Mouse (Mus musculus): Measurements from ENCODE around the gene Taar7a.

DNA sequence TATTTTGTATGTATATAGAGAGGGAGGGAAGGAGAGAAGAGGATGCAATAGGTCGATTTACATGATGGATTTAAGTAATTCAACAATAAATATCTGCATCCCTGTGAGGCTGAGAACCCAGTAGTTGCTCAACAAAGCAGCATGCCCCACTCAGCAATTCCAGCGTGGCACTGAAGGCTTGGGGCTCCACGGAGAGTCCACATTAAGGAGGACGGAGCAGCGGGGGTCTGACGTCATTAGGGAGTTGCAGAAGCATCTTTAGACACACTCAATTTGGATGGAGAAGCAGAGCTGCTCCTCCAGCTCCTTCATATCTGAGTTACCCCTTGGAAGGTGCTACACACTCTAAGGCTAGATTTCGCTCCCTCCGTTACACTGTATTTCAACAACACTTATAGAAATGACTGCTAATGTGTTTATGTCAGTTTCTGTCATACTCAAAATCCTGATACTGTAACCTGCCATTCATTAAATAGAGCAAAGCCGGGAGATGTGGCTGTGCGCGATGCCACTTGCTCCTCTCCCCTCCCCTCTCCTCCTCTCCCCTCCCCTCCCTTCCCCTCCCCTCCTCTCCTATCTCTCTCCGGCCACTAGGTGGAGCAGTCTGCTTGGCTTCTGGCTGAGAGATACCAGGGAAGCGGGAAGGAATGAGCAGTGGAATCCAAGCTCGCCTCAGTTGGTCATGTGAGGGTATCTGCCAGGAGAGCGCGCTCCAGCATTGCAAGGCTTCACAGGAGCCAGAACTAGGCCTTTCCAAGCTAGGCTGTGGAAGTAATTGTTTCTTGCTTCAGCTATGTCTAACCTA, 14.2 kb downstream of the Taar7a start:
- TF ChIP-seq POLR2A (IDR thresholded peaks at IDR 0.05; ENCODE audit: insufficient read length, low read depth) (no peak), MAX (IDR thresholded peaks at IDR 0.05; ENCODE audit: low read depth) (no peak), MYOD1 (IDR thresholded peaks at IDR 0.05; ENCODE audit: control insufficient read depth in 1 of 3, insufficient read length in 2 of 3, low read depth in 2 of 3) (no peak), SRF (IDR thresholded peaks at IDR 0.05; ENCODE audit: control insufficient read depth, insufficient read length, low read depth) (no peak)

Data from myocyte (in vitro differentiated cells).